Mouse (Mus musculus) testis, adult 2 months (tissue): ENCODE results near the gene Iqgap2. TPM values are rescaled to one million over a fixed set of nuclear protein-coding genes. Genes with fewer than 3 reads are reported as not detected.

Experiments
- H3K27ac ChIP-seq: fragments of 200-500 bp; 2 replicates; pipeline ENCODE4 v1.5.1; 2012; ENCODE audit warnings: low read depth, low read length; ENCODE audit not compliant: control insufficient read depth, insufficient read depth
- H3K27me3 ChIP-seq: fragments of 200-500 bp; 2 replicates; pipeline ENCODE4 v1.6.1; 2012; ENCODE audit warnings: mild to moderate bottlenecking, low read length, moderate library complexity; ENCODE audit not compliant: control insufficient read depth, insufficient read depth
- H3K36me3 ChIP-seq: fragments of 200-500 bp; 2 replicates; pipeline ENCODE4 v1.6.1; 2012; ENCODE audit warnings: mild to moderate bottlenecking, low read length; ENCODE audit not compliant: control insufficient read depth, insufficient read depth
- H3K4me1 ChIP-seq: fragments of 200-500 bp; 2 replicates; pipeline ENCODE4 v1.6.1; 2012; ENCODE audit warnings: low read length; ENCODE audit not compliant: control insufficient read depth, insufficient read depth
- H3K4me3 ChIP-seq: fragments of 200-500 bp; 2 replicates; pipeline ENCODE4 v1.5.1; 2012; ENCODE audit warnings: low read depth, mild to moderate bottlenecking, low read length, moderate library complexity, mixed read lengths; ENCODE audit not compliant: control insufficient read depth
- CTCF ChIP-seq: fragments of 200-500 bp; IDR thresholded peaks from 2 replicates; pipeline ENCODE4 v1.5.1; 2012; ENCODE audit warnings: low read depth, mild to moderate bottlenecking, inconsistent platforms, low read length, moderate library complexity; ENCODE audit not compliant: control insufficient read depth, insufficient read depth, insufficient replicate concordance
- POLR2A ChIP-seq: fragments of 200-500 bp; IDR thresholded peaks from 2 replicates; pipeline ENCODE4 v1.6.1; 2012; ENCODE audit warnings: low read depth, mild to moderate bottlenecking, inconsistent platforms, low read length, moderate library complexity; ENCODE audit not compliant: control insufficient read depth
- polyA plus RNA-seq: library from polyadenylated mRNA; depleted of rRNA; stranded (reverse); fragments of >200 nt; gene quantifications from 2 replicates; pipeline ENCODE4 v1.2.3, GENCODE M21; 2012

Iqgap2 gene
- polyA plus RNA-seq, 1 experiment, result 2.9 TPM

DNA sequence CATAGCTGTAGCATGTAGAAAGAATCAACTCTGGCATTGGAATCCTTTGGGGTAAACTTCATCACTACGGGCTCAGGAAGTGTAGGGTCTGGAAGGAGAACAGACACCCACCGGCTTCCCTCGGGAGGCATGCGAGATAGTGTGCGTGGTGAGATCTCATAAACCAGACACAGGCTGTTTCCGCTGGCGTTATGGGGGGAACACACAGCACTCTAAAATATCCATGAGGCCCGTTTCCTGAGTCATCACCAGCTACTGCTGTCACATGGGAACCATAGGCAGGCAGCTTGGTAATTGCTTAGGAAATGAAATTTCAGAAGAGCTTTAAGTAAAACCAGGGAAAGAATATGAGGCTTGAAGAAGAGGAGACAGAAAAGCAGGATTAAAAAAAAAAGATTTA, 199.5 kb downstream of the Iqgap2 start:
- TF ChIP-seq POLR2A (no peak), CTCF (no peak)
- no peaks in the 10 kb centered on the region for H3K36me3 ChIP-seq
- H3K4me3 ChIP-seq, result no peak overlapping the region
- no peaks in the 10 kb centered on the region for H3K27me3 ChIP-seq
- no peak overlapping the region for H3K27ac ChIP-seq
- no peaks in the 10 kb centered on the region for H3K4me1 ChIP-seq

DNA sequence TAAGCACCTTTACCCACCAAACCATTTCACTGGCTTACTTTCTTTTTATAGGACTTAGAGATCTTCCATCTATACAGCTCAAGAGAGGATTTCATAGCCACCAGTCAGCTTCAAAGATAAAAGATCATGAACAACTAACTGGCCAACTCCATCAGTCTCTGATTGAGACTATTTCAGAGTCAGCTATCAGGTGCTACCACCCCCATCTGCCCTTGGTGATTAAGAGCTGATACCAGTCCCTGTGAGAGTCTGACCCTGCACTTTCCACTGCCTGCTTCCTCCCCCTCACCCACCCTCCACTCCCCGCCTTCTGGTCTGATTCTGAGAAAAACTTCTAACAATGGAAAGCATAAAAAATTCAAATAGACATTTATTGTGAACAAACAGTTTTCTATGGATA, 203.1 kb downstream of the Iqgap2 start:
- Histone ChIP-seq H3K27ac (no peak overlapping the region), H3K36me3 (no peaks in the 10 kb centered on the region), H3K27me3 (no peaks in the 10 kb centered on the region), H3K4me3 (no peak overlapping the region), H3K4me1 (no peaks in the 10 kb centered on the region)
- TF ChIP-seq CTCF (no peak), POLR2A (no peak)

DNA sequence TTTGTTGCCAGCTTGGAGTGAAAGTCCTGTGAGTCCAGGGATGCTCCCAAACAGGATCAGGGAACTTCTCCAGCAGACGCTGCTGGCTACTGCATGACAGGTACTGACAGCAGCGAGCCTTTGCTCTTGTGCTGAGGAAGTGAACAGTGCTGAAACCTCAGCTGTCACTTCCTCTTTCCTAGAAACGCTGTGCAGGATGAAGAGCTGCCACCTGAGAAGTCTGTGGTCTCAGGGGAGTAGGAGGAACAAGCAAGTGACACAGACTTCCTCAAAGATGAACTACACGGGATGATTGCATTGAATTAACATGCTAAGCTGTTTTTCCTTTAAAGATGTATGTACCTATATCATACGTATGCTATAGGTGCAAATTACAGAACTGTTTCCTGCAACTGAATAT, 206.0 kb downstream of the Iqgap2 start:
- no peak for TF ChIP-seq POLR2A
- TF ChIP-seq CTCF, result no peak
- no peak overlapping the region for H3K27ac ChIP-seq
- no peaks in the 10 kb centered on the region for H3K27me3 ChIP-seq
- no peaks in the 10 kb centered on the region for H3K4me1 ChIP-seq
- no peaks in the 10 kb centered on the region for H3K36me3 ChIP-seq
- no peak overlapping the region for H3K4me3 ChIP-seq

DNA sequence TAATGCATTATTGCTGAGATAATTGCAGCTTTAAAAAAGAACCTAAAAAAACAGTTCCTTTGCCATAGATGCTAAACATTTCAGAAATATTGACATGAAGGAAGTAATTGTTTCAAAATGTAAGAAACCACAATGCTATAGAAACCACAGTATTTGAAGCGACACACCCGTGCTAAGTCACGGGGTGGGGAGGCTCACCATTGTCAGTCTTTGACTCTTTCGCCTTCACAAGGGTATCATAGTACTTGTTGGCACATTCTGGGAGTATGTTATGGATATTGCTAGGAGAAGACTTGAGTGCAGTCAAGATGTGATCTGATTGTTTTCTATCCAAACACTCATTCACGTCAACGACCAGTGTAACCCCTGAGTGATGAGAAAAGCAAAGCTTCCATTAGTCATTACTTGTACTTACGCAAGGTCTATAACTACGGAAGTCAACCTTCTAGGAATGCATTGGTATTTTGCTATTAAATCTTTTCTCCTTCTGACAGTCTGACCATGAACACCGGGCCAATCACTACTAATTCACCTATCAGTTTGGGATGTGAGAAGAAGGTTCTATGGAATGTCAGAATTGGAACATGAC, 207.0 kb downstream of the Iqgap2 start:
- Histone ChIP-seq H3K4me1 (no peaks in the 10 kb centered on the region), H3K27ac (no peak overlapping the region), H3K36me3 (no peaks in the 10 kb centered on the region), H3K4me3 (no peak overlapping the region), H3K27me3 (no peaks in the 10 kb centered on the region)
- TF ChIP-seq POLR2A (no peak), CTCF (no peak)

DNA sequence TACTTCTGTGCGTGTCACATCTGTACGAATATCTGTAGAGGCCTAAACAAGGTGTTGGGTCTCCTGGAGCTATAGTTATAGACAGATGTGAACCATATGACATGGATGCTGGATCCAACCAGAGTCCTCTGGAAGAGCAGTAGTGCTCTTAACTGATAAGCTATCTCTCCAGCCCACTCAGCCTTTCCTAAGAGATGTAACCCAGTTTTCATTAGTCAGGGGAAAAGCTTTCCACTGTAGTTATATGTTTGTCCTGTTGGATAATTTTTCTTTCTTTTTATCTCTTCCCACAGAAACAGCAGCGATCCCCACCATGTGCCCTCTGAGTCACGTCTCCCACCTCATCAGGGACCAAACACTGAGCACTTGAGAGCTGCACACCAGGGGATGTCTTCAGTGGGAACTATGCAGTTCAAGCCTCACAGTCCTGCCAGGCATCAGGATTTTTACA, 212.2 kb downstream of the Iqgap2 start:
- Histone ChIP-seq H3K4me3 (no peak overlapping the region), H3K36me3 (no peaks in the 10 kb centered on the region), H3K27me3 (no peaks in the 10 kb centered on the region), H3K4me1 (no peaks in the 10 kb centered on the region), H3K27ac (no peak overlapping the region)
- TF ChIP-seq CTCF, result no peak
- no peak for TF ChIP-seq POLR2A

DNA sequence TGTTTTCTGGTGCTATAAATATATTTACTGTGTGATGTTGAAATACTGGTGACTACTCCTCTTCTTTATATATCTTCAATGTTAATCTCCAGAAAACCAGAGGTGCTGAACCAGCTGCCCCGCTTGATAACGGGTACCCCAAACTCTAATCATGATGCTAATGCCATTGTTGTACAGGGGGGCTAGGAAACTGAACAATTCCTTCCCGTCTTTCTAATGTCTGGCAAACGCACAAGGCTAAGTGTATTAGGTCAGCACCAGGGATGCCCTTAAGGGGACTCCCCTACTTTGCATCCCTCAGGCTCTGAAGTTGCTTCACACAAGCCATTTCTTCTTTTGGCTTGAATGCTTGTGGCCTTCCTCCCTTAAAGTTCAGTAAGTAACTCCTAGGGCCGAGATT, 212.6 kb downstream of the Iqgap2 start:
- H3K27ac ChIP-seq, result no peak overlapping the region
- no peak for TF ChIP-seq POLR2A
- TF ChIP-seq CTCF, result no peak

DNA sequence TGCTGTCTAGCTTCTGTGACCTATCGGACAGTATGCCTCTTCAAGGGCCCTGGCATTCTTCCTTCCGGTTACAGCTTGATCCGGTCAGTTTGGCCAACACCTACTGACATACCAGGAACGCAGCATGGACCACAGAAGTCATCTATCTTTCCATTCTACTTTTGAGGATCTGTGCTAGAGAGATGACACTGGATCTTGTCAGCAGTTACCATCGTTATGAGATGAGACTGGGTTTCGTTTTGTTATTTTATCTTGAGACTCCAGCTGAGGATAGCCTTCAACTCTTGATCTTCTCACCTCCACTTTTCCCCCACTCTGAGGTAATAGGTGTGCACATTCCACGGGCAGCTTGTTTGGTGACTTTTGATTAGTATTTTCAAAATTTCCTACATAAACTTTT, 219.3 kb downstream of the Iqgap2 start:
- no peak for TF ChIP-seq CTCF
- no peak for TF ChIP-seq POLR2A
- no peaks in the 10 kb centered on the region for H3K27me3 ChIP-seq
- H3K36me3 ChIP-seq, result no peaks in the 10 kb centered on the region
- H3K4me1 ChIP-seq, result no peaks in the 10 kb centered on the region; the same call in 1 of the 2 replicates
- H3K4me3 ChIP-seq, result no peak overlapping the region
- H3K27ac ChIP-seq, result no peak overlapping the region

More for the DNA sequence above, 212.6 kb downstream of the Iqgap2 start:
- H3K4me3 ChIP-seq, result no peak overlapping the region
- no peaks in the 10 kb centered on the region for H3K27me3 ChIP-seq
- no peaks in the 10 kb centered on the region for H3K4me1 ChIP-seq
- no peaks in the 10 kb centered on the region for H3K36me3 ChIP-seq
